Mouse (Mus musculus): Measurements from ENCODE around the gene Tcea3.

- TF ChIP-seq CTCF (IDR thresholded peaks at IDR 0.05; ENCODE audit: borderline replicate concordance, control insufficient read depth, extremely low read depth, insufficient read depth, low read length, poor library complexity) (no peak), POLR2A (IDR thresholded peaks at IDR 0.05; ENCODE audit: control insufficient read depth, extremely low read depth, insufficient read depth, low read length, poor library complexity) (no peak)
Observed at GRCm38 (mm10) chr4:136247386-136247728, 172 bp upstream of the Tcea3 start.

Measured in thymus, adult 2 months (tissue).